Mouse (Mus musculus): ENCODE measurements around the gene Spns3. TPM values are rescaled to one million over a fixed set of nuclear protein-coding genes. Genes with fewer than 3 reads are reported as not detected.

Spns3 gene
- polyA plus RNA-seq, 1 experiment from 2014 or later = 0.17 TPM

DNA sequence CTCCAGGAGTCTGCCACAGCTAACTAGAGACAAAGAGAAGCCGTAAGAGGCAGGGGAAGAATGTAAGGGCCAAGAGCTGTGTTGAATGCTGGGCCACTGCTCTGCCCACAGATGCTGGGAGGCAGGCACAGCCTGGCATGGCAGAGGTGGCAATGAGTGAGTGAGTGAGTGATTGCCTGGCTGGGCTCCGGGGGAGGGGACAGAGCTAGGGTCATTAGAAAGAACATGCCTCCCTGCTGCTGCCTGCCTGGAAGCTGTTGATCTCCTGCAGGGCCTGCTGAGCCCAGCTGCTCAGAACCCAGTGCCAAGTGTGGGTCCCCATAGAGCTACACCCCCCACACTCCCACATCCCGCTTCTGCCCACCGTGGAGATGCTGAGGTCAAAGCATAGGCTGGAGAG is 52.9 kb downstream of the Spns3 start:
- Histone ChIP-seq H3K9me3 (replicated peaks; ENCODE audit: control insufficient read depth, low read length) (no peaks in the 10 kb centered on the region), H3K27ac (ENCODE audit: low read depth, low read length) (no peak overlapping the region), H3K4me1 (ENCODE audit: control insufficient read depth, insufficient read depth, low read length) (peaks cover 9% of the 10 kb centered on the region; the same call in 1 of the 2 replicates), H3K36me3 (ENCODE audit: control insufficient read depth, insufficient read depth, low read length) (no peaks in the 10 kb centered on the region), H3K9ac (ENCODE audit: low read depth, low read length) (no peak overlapping the region), H3K4me2 (no peak overlapping the region), H3K4me3 (ENCODE audit: low read depth, low read length) (no peak overlapping the region), H3K27me3 (ENCODE audit: control insufficient read depth, insufficient read depth, low read length) (peaks cover 2% of the 10 kb centered on the region; the same call in 1 of the 2 replicates)
- no peak for ATAC-seq (replicated peaks; ENCODE audit: insufficient number of reproducible peaks, low FRiP score, low TSS enrichment)
- 22% methylated on average over 4 of the region's 4 CpGs for WGBS (ENCODE audit: insufficient replicate concordance)

DNA sequence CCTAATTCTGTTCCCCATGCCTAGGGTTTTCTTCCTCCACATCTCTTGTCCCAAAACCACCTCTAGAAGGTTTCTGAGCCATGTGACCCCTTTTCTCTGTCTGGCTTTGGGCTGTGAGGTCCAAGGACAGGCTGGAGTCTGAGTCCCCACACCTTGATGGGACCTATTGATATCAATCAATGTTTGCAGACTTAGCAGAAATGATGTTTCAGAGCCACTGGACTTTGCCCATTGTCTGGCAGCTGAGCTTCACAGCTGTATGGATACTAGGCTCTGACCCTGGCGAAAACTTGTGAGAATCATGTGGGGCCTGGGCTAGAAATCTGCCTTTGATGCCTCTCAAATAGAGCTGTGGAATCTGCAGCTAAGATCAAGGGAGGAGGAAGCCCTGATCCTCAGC is 53.5 kb downstream of the Spns3 start:
- Histone ChIP-seq H3K9me3 (replicated peaks; ENCODE audit: control insufficient read depth, low read length) (no peaks in the 10 kb centered on the region), H3K4me2 (no peak overlapping the region), H3K27ac (ENCODE audit: low read depth, low read length) (no peak overlapping the region), H3K4me1 (ENCODE audit: control insufficient read depth, insufficient read depth, low read length) (peaks cover 4% of the 10 kb centered on the region; the same call in 1 of the 2 replicates), H3K4me3 (ENCODE audit: low read depth, low read length) (no peak overlapping the region), H3K9ac (ENCODE audit: low read depth, low read length) (no peak overlapping the region), H3K27me3 (ENCODE audit: control insufficient read depth, insufficient read depth, low read length) (peaks cover 4% of the 10 kb centered on the region; the same call in 1 of the 2 replicates), H3K36me3 (ENCODE audit: control insufficient read depth, insufficient read depth, low read length) (no peaks in the 10 kb centered on the region)
- WGBS (ENCODE audit: insufficient replicate concordance) = 31% methylated on average over 1 of the region's 1 CpGs
- ATAC-seq (replicated peaks; ENCODE audit: insufficient number of reproducible peaks, low FRiP score, low TSS enrichment) = no peak

DNA sequence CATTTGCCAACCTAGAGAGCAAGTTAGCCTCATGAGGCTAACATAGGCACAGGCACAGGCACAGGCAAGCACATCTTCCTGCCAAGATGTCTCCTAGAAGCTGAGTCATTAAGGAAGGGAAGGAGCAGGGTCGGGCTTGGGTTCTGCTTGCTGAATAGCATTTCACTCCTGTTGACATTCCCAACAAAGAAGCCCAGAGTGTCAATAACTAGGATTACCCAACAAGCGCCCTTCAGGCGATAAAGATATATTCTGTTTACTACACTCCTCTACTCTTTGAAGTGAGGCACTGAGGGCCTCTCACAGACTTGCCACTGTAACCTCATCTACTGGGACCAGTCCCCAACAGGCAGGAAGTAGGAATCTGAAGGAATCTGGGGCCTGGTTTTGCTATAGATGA is 54.2 kb downstream of the Spns3 start:
- Histone ChIP-seq H3K9ac (ENCODE audit: low read depth, low read length) (no peak overlapping the region), H3K27me3 (ENCODE audit: control insufficient read depth, insufficient read depth, low read length) (peaks cover 6% of the 10 kb centered on the region), H3K4me3 (ENCODE audit: low read depth, low read length) (no peak overlapping the region), H3K9me3 (replicated peaks; ENCODE audit: control insufficient read depth, low read length) (no peaks in the 10 kb centered on the region), H3K4me2 (no peak overlapping the region), H3K27ac (ENCODE audit: low read depth, low read length) (no peak overlapping the region), H3K4me1 (ENCODE audit: control insufficient read depth, insufficient read depth, low read length) (no peaks in the 10 kb centered on the region), H3K36me3 (ENCODE audit: control insufficient read depth, insufficient read depth, low read length) (no peaks in the 10 kb centered on the region)
- no peak for ATAC-seq (replicated peaks; ENCODE audit: insufficient number of reproducible peaks, low FRiP score, low TSS enrichment)
- 74% methylated on average over 3 of the region's 3 CpGs for WGBS (ENCODE audit: insufficient replicate concordance)

DNA sequence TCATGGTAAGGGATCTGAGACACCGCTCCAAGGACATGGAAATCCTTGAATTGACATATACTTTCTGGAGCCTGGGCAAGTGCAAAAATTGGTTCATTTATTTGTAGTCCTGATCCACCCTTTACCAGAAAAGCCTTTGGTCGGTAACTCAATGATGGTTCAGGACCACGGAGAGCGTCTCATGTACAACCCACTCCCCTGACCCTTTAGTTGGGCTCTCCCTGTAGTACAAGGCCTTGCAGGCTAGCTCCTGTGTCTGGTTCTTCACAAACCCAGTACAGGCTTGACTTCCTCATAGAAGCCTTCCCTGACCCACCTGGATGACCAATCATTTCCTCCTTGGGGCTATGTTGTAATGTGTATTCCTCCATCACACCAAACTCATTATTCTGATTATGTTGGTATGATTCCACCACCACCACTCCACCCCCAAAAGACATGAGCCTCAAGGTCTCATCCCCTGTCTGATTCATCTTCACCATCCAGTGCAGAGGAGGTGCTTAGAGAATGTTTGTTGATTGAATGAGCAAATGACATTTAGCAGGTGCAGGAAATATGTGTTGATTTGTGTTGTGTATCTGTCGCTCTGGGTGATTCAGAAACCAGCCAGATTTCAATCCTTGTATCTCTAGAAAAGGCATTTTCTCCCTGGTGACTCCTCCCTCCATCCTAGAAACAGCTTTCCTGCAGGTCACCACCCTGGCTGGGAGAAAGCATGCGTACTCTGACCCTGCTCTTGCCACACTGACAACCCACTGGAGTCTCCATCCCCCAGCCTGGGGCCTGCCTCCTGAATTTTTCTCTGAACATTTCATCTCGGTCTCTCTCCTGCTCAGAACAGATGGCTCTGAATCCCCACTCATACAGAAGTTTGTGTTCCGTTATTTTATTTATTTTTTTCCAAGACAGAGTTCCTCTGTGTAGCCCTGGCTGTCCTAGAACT is 56.0 kb downstream of the Spns3 start:
- 44% methylated on average over 8 of the region's 8 CpGs for WGBS (ENCODE audit: insufficient replicate concordance)
- H3K9ac ChIP-seq (ENCODE audit: low read depth, low read length) = no peak overlapping the region
- no peak overlapping the region for H3K4me2 ChIP-seq
- no peak for ATAC-seq (replicated peaks; ENCODE audit: insufficient number of reproducible peaks, low FRiP score, low TSS enrichment)
- peaks cover 11% of the 10 kb centered on the region for H3K27me3 ChIP-seq (ENCODE audit: control insufficient read depth, insufficient read depth, low read length)
- no peak overlapping the region for H3K4me3 ChIP-seq (ENCODE audit: low read depth, low read length)
- H3K36me3 ChIP-seq (ENCODE audit: control insufficient read depth, insufficient read depth, low read length) = no peaks in the 10 kb centered on the region
- 0 out of 2 replicates have a peak, but pooled peaks cover 4% of the 10 kb centered on the region for H3K4me1 ChIP-seq (ENCODE audit: control insufficient read depth, insufficient read depth, low read length)
- no peak overlapping the region for H3K27ac ChIP-seq (ENCODE audit: low read depth, low read length)
- no peaks in the 10 kb centered on the region for H3K9me3 ChIP-seq (replicated peaks; ENCODE audit: control insufficient read depth, low read length)

DNA sequence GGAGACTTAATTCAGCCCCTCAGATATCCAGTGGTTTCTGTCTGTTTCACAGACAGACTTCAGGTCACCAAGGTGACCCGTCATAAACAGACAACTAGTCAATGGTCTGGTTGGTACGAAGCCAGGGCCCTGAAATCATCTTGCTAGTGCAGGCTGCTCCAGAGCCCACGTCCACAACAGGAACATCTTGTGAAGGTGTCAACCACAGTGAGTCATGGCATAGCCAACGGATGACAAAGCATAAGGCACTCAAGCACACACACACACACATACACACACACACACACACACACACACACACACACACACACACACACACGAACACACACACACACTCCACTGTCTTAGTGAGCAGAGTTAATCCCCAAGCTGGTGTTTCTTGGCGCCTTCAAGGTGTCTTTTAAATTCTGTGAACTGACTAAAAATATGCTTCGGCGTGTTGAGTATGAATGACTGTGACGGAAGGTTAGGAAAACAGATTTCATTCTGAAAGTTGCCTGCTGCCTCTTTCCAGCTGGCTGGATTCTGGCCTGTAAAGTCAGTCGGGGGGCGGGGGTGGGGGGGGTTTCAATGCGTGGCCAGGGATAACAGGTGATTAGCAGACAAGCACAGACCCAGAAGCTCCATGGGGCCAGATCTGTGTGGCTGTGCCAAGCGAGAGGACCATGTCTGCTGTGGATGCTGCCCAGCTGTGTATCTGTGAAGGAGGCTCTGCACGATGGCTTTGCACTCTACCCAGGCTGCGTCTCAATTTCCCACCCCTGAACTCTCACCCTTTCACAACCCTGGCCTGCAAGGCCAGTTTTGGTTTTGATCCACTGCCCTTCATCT is 59.0 kb downstream of the Spns3 start:
- Histone ChIP-seq H3K9me3 (replicated peaks; ENCODE audit: control insufficient read depth, low read length) (no peaks in the 10 kb centered on the region), H3K4me2 (no peak overlapping the region), H3K4me1 (ENCODE audit: control insufficient read depth, insufficient read depth, low read length) (peaks cover 18% of the 10 kb centered on the region; the same call in 1 of the 2 replicates), H3K36me3 (ENCODE audit: control insufficient read depth, insufficient read depth, low read length) (no peaks in the 10 kb centered on the region), H3K27me3 (ENCODE audit: control insufficient read depth, insufficient read depth, low read length) (peaks cover 32% of the 10 kb centered on the region), H3K9ac (ENCODE audit: low read depth, low read length) (no peak overlapping the region), H3K27ac (ENCODE audit: low read depth, low read length) (no peak overlapping the region), H3K4me3 (ENCODE audit: low read depth, low read length) (no peak overlapping the region)
- no peak for ATAC-seq (replicated peaks; ENCODE audit: insufficient number of reproducible peaks, low FRiP score, low TSS enrichment)
- 70% methylated on average over 15 of the region's 15 CpGs for WGBS (ENCODE audit: insufficient replicate concordance)

DNA sequence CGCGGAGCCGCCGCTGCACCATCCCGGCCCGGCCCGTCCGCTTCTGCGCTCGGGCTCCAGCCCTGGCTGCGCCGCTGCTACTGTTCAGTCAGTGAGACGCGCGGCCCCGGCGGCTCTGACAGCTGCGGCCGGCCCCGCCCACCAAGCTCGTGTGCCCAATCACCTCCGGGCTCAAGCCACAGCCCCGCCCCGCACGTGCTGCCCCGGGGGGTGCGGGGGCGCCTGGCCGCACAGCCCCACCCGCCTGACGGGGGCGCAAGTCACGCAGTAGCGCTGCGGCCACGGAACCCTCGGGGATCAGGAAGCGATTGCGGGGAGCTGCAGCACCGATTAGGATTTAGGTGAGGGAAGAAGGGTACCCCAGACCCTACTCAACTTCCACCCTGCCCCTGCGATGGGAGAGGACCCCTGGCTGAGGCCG is 60.4 kb downstream of the Spns3 start, which contains the start of gene Spns2:
Spns2 (minus strand) TSS at position 24 of the 421 bp plus-strand sequence.
- H3K27me3 ChIP-seq (ENCODE audit: control insufficient read depth, insufficient read depth, low read length) = peaks cover 34% of the 10 kb centered on the region
- peak within 1 kb of the TSS; percentile 71 for H3K4me3 ChIP-seq (ENCODE audit: low read depth, low read length)
- WGBS (ENCODE audit: insufficient replicate concordance) = under 1% methylated on average over 41 of the region's 42 CpGs
- H3K36me3 ChIP-seq (ENCODE audit: control insufficient read depth, insufficient read depth, low read length) = no peaks in the 10 kb centered on the region
- peak within 1 kb of the TSS; percentile 69 for H3K9ac ChIP-seq (ENCODE audit: low read depth, low read length)
- H3K9me3 ChIP-seq (replicated peaks; ENCODE audit: control insufficient read depth, low read length) = no peaks in the 10 kb centered on the region
- H3K4me1 ChIP-seq (ENCODE audit: control insufficient read depth, insufficient read depth, low read length) = peaks cover 28% of the 10 kb centered on the region
- peak within 1 kb of the TSS; percentile 99 for H3K4me2 ChIP-seq
- ATAC-seq (replicated peaks; ENCODE audit: insufficient number of reproducible peaks, low FRiP score, low TSS enrichment) = peak; percentile 93
- H3K27ac ChIP-seq (ENCODE audit: low read depth, low read length) = peak within 1 kb of the TSS; percentile 37; the same call in 1 of the 2 replicates

DNA sequence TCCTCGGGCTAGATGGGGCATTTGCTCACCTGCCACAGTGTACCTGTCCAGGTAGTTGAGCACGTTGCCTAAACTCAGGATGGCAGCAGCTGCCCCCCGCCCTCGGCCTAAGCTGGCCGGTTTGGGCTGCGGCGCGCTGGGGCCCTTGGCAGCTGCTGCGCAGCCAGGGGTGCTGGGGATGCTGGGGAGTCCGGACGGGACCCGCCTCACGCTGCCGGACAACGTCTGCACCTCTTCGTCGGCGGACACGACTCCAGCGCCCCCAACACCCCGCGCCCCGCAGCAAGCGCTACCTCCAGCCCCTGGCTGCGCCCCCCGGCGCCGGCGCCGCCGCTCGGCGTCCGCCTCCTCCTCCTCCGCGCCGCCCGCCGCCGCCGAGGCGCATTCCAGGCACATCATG is 60.9 kb downstream of the Spns3 start:
- no peak for ATAC-seq (replicated peaks; ENCODE audit: insufficient number of reproducible peaks, low FRiP score, low TSS enrichment)
- under 1% methylated on average over 34 of the region's 42 CpGs for WGBS (ENCODE audit: insufficient replicate concordance)
- no peak overlapping the region for H3K27ac ChIP-seq (ENCODE audit: low read depth, low read length)
- H3K4me2 ChIP-seq = peak overlapping the region; percentile 99
- no peaks in the 10 kb centered on the region for H3K36me3 ChIP-seq (ENCODE audit: control insufficient read depth, insufficient read depth, low read length)
- peak overlapping the region; percentile 71 for H3K4me3 ChIP-seq (ENCODE audit: low read depth, low read length)
- no peaks in the 10 kb centered on the region for H3K9me3 ChIP-seq (replicated peaks; ENCODE audit: control insufficient read depth, low read length)
- peaks cover 34% of the 10 kb centered on the region for H3K27me3 ChIP-seq (ENCODE audit: control insufficient read depth, insufficient read depth, low read length)
- peak overlapping the region; percentile 69 for H3K9ac ChIP-seq (ENCODE audit: low read depth, low read length)
- peaks cover 32% of the 10 kb centered on the region for H3K4me1 ChIP-seq (ENCODE audit: control insufficient read depth, insufficient read depth, low read length)

DNA sequence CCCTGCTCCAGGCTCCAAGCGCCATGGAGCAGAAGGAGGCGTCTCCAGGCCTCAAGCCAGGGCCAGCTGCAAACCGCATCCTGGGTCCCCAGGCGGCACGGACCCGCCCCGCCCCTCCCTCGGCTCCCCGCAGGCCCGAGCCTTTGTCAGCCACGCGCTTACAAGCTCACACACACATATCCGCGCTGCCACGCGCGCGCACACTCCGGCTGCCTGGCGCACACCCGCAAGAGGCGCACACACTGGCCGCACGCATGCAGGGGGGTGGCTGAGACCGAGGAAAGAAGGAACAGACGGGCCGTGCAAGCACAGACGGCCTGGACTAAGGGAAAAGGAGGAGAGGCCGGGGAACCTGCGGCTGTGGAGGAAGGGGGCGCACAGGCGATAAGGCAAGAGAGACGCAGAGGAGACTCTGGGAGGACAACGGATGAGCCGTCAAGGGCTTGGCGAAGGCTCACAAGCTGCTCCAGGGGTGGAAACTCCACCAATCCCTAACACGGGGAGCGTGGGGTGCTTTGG is 61.5 kb downstream of the Spns3 start:
- Histone ChIP-seq H3K9me3 (replicated peaks; ENCODE audit: control insufficient read depth, low read length) (no peaks in the 10 kb centered on the region), H3K9ac (ENCODE audit: low read depth, low read length) (peak overlapping the region; percentile 69), H3K4me1 (ENCODE audit: control insufficient read depth, insufficient read depth, low read length) (peaks cover 33% of the 10 kb centered on the region), H3K4me3 (ENCODE audit: low read depth, low read length) (peak overlapping the region; percentile 71), H3K36me3 (ENCODE audit: control insufficient read depth, insufficient read depth, low read length) (no peaks in the 10 kb centered on the region), H3K27ac (ENCODE audit: low read depth, low read length) (peak overlapping the region; percentile 37; the same call in 1 of the 2 replicates), H3K27me3 (ENCODE audit: control insufficient read depth, insufficient read depth, low read length) (peaks cover 34% of the 10 kb centered on the region), H3K4me2 (peak overlapping the region; percentile 99)
- ATAC-seq (replicated peaks; ENCODE audit: insufficient number of reproducible peaks, low FRiP score, low TSS enrichment) = no peak; the same call in 1 of the 2 replicates
- WGBS (ENCODE audit: insufficient replicate concordance) = under 1% methylated on average over 37 of the region's 38 CpGs

All from heart, embryonic 11.5 days (tissue).